Mouse (Mus musculus) adrenal gland, postnatal 25 days (tissue): ENCODE measurements around the gene Supt4a. TPM values are rescaled to one million over a fixed set of nuclear protein-coding genes. Genes with fewer than 3 reads are reported as not detected.

ENCODE experiments used
- DNase-seq: peaks from one replicate; pipeline ENCODE4 v3.0.0; 2021; ENCODE audit warnings: mixed read lengths
- microRNA-seq, 2 experiments: library from miRNA; unstranded; fragments of <30 nt; microRNA quantifications; one replicate each; pipeline ENCODE4 v1.2.0; 2021
- total RNA-seq: library from RNA; stranded (reverse); gene quantifications from 2 replicates; pipeline ENCODE4 v1.2.3, GENCODE M21; 2021

Supt4a gene
- total RNA-seq, 1 experiment from 2014 or later, result 84.6 TPM

DNA sequence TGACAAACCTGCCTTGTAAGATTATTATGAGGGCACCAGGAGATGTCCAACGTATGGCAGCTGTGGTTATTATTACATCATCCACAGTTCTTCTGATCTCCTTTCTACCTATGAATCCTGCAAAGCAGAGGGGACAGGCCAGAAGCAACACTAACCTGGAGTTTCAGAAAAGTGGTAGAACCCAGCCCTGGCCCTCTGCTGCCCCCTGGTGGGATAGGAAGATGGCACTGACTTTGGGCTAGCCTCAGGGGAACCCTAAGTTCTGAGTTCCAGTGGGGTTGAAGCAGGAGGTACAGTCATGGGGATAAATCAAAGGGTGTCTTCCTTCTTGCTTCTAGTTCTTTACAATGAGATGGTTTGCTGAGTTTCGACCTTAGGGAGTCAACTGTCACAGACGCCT, 33.6 kb downstream of the Supt4a start:
- DNase-seq, result peak; percentile 80

- no peak for DNase-seq
Measured at GRCm38 (mm10) chr11:87772354-87772753, 35.0 kb downstream of the Supt4a start.

DNA sequence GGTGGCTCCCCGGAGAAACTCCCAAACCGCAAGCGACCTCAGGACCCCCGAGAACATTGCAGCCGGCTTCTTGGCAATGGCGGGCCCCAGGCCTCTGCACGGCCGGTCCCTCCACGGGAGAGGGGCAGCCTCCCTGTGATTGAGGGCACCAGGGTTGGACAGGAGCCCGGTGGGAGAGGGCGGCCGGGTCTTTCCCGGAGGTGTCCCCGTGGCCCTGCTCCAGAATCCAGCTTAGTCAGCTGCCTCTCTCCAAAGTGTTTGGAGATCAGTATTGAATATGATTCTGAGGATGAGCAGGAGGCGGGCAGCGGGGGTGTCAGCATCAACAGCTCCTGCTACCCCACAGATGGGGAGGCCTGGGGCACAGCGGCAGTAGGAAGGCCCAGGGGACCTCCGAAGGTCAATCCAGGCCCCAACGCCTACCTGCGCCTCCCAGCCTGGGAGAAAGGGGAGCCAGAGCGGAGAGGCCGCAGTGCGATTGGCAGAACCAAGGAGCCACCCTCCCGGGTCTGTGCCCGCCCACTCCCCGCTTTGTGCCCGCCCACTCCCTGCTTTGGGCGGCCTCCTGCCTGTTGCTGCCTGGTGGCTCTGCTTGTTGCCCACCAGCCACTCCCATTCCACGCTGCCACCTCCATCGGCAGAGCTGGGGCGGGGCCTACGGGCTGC, 40.9 kb downstream of the Supt4a start:
- DNase-seq, result peak; percentile 60

DNA sequence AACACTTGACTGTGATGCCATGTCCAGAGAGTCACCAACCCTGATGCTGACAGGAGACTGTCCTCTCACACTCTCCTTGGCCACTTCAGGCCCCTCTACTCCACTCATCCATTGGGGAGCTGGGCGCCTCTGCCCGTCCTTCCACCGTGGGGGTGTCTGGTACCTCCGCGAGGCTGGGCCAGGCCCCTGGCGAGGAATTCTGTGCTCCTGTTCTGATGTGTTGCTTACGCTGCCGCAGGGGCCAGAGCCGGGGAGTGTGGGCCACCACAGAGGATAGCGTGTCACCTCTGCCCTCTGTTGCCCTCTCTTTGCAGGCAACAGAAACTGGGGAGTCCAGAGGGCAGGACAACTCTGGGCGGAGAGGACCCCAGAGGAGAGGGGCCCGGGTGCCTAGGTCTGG, 41.6 kb downstream of the Supt4a start:
- DNase-seq, result no peak

DNA sequence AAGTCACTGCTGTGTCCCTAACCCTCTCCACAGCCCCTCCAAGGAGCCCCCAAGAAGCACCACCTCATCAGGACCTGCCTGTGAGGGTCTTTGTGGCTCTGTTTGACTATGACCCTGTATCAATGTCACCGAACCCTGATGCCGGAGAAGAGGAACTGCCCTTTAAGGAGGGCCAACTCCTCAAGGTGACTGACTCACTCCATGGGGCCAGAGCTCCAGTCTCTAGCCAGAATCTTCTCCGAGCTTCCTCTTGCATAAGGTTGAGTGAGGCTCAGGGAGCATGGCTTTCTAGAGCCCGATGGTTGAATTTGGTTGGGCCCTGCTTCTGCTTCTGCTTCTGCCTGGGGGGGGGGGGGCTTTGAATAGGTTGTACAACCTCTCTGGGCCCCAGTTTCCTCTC, 42.0 kb downstream of the Supt4a start:
- DNase-seq, result no peak

GRCm38 (mm10) chr11:87780130-87780529, 42.8 kb downstream of the Supt4a start:
- DNase-seq, result no peak

GRCm38 (mm10) chr11:87790088-87790487, 52.7 kb downstream of the Supt4a start:
- DNase-seq, result no peak

Small RNA genes within 50 kb of the gene (microRNA-seq; reads per million reads assigned to microRNA genes)
- gene Mir142 (0 reads per million in 2 experiments), gene Mir142b (0 reads per million in 2 experiments)

Other genes starting within 250 kb of the Supt4a start
- not detected in 2 replicates for gene Gm11492, start 170.9 kb upstream of the Supt4a start, total RNA-seq
- 24.3 and 38.6 TPM in 2 replicates for gene Sept4, start 168.6 kb upstream of the Supt4a start, total RNA-seq
- gene Mtmr4, start 145.4 kb upstream of the Supt4a start, total RNA-seq, result 25.3 and 33.2 TPM in 2 replicates
- 0.09 and 0.24 TPM in 2 replicates for gene Hsf5, start 120.4 kb upstream of the Supt4a start, total RNA-seq
- gene Rnf43, start 74.8 kb upstream of the Supt4a start, total RNA-seq, result 5.5 and 6.1 TPM in 2 replicates
- 7.4 and 9.4 TPM in 2 replicates for gene Tspoap1, start 23.0 kb downstream of the Supt4a start, total RNA-seq
- not detected in 2 replicates for gene Mpo, start 56.0 kb downstream of the Supt4a start, total RNA-seq
- not detected in 2 replicates for gene Lpo, start 90.7 kb downstream of the Supt4a start, total RNA-seq
- gene Mks1, start 115.7 kb downstream of the Supt4a start, total RNA-seq, result 12.1 and 15.6 TPM in 2 replicates
- not detected in 2 replicates for gene Epx, start 138.0 kb downstream of the Supt4a start, total RNA-seq
- not detected in 2 replicates for gene Olfr462, start 154.7 kb downstream of the Supt4a start, total RNA-seq
- not detected in 2 replicates for gene Olfr463, start 159.8 kb downstream of the Supt4a start, total RNA-seq
- gene Olfr464, start 183.4 kb downstream of the Supt4a start, total RNA-seq, result not detected in 2 replicates
- gene Dynll2, start 250.0 kb downstream of the Supt4a start, total RNA-seq, result 213 TPM in 2 replicates